Mouse (Mus musculus): Measurements from ENCODE around the gene Rps27l.

GRCm38 (mm10) chr9:66991750-66992410, 46.0 kb downstream of the Rps27l start:
- TF ChIP-seq CTCF (IDR thresholded peaks at IDR 0.05; ENCODE audit: extremely low read depth, insufficient read depth, low read length) (no peak), POLR2A (IDR thresholded peaks at IDR 0.05; ENCODE audit: extremely low read depth, insufficient read depth, low read length) (no peak)
